Mouse (Mus musculus): Measurements from ENCODE around the gene Guca1a. TPM values are rescaled to one million over a fixed set of nuclear protein-coding genes. Genes with fewer than 3 reads are reported as not detected.

Gene Guca1a
- polyA plus RNA-seq, 1 experiment from 2014 or later: 1.7 TPM

Other genes starting within 250 kb of the Guca1a start
- gene Mrps10, start 31.7 kb downstream of the Guca1a start, polyA plus RNA-seq (2015; fragmentation: Nextera tagmentation; extraction: Ambion mirVana): 58.4 and 61.0 TPM in 2 replicates
- gene Guca1b, start 15.2 kb downstream of the Guca1a start, polyA plus RNA-seq (2015; fragmentation: Nextera tagmentation; extraction: Ambion mirVana): 0.91 and 1.2 TPM in 2 replicates
- gene AI661453, start 36.0 kb upstream of the Guca1a start, polyA plus RNA-seq (2015; fragmentation: Nextera tagmentation; extraction: Ambion mirVana): 0.96 and 1.2 TPM in 2 replicates
- gene 1700001C19Rik, start 36.8 kb upstream of the Guca1a start, polyA plus RNA-seq (2015; fragmentation: Nextera tagmentation; extraction: Ambion mirVana): 0.60 and 1.0 TPM in 2 replicates
- 17.0 and 20.5 TPM in 2 replicates for gene Taf8, start 101.7 kb upstream of the Guca1a start, polyA plus RNA-seq (2015; fragmentation: Nextera tagmentation; extraction: Ambion mirVana)
- 369 and 456 TPM in 2 replicates for gene Ccnd3, start 104.5 kb upstream of the Guca1a start, polyA plus RNA-seq (2015; fragmentation: Nextera tagmentation; extraction: Ambion mirVana)
- gene Bysl, start 210.9 kb upstream of the Guca1a start, polyA plus RNA-seq (2015; fragmentation: Nextera tagmentation; extraction: Ambion mirVana): 18.2 and 22.6 TPM in 2 replicates
- 25.4 and 31.2 TPM in 2 replicates for gene Med20, start 211.0 kb upstream of the Guca1a start, polyA plus RNA-seq (2015; fragmentation: Nextera tagmentation; extraction: Ambion mirVana)
- 0.60 and 1.6 TPM in 2 replicates for gene Gm20517, start 211.0 kb upstream of the Guca1a start, polyA plus RNA-seq (2015; fragmentation: Nextera tagmentation; extraction: Ambion mirVana)
- 2.5 and 3.2 TPM in 2 replicates for gene Usp49, start 230.1 kb upstream of the Guca1a start, polyA plus RNA-seq (2015; fragmentation: Nextera tagmentation; extraction: Ambion mirVana)

Data from heart, embryonic 15.5 days (tissue).